Mouse (Mus musculus) stomach, postnatal 0 days (tissue): ENCODE measurements around the gene Ssbp3.

Source experiments
- CTCF ChIP-seq: IDR thresholded peaks from 2 replicates; pipeline ENCODE4 v1.5.1; 2016; ENCODE audit warnings: antibody characterized with exemption, low read depth, mild to moderate bottlenecking, moderate library complexity
- EP300 ChIP-seq: optimal IDR thresholded peaks from 2 replicates; pipeline ENCODE3; 2016; ENCODE audit warnings: antibody characterized with exemption

DNA sequence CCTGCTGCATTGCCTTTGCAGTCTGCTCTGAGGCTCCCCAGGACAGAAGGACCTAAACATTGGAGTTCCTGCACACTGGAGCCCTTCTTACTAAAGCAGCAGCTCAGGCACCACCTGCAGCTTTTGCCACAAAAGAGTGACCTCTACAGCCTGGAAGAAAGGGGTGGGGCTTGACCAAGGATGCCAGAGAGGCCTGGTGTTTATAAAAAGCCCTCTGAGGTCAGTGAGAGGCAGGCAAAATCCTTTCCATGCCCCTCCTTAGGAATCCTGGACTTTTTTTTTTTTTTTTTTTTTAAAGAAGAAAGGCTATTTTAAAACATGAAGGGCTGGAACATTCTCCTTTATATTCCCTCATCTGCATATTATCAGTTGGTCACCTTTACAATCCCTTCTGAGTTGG, 42.7 kb downstream of the Ssbp3 start:
- TF ChIP-seq CTCF, result no peak
- no peak for TF ChIP-seq EP300
